Mouse (Mus musculus): ENCODE data around the gene Slc38a1. TPM values are rescaled to one million over a fixed set of nuclear protein-coding genes. Genes with fewer than 3 reads are reported as not detected.
A peak's percentile ranks its signal among the peaks of the same experiment; 100 is the strongest.

Slc38a1 gene
- total and polyA plus RNA-seq, 2 experiments from 2014 or later = 82.6 to 115 TPM

DNA sequence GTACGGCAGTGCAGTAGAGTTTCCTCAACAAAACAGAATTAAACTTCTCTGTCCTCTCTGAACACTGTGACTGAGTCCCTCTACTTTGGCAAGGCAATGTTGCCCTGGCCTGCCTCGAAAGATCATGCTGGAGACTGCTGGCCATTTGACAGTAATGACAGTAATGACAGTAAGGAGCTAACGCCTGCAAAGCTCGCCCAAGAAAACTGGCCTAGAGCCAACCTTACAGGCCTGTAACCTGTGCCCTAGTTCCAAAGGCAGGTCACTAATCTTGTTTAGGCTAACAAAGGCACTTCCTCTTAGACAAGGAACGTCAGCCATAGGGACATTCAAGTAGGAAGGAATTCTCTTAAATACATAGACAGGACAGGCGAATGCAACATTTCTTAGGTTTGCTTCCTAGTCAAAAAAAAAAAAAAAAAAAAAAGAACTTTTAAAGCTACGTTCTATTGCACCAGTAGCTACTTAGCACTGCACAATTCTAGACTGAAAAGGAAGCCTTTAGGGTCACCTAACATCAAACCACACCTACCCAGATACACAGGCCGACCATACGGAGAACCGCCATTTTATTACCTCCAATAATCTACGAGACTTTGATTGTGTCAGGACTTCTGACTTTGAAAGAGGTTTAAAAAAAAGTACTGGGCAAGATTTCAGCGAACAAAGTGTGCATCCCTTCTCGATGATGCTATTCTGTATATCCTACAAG, 74.3 kb downstream of the Slc38a1 start:
- ATAC-seq (no peak), DNase-seq (ENCODE audit: low spot score) (peak; percentile 33)
- Histone ChIP-seq H3K36me3 (ENCODE audit: insufficient read depth, low read length) (no peaks in the 10 kb centered on the region), H3K9me3 (ENCODE audit: low read length) (no peaks in the 10 kb centered on the region), H3K27me3 (ENCODE audit: insufficient read depth, low read length) (no peaks in the 10 kb centered on the region), H3K4me3 (ENCODE audit: low read length) (no peak overlapping the region), H3K9ac (replicated peaks; ENCODE audit: low read length) (no peak overlapping the region), H3K27ac (no peak overlapping the region), H3K4me1 (ENCODE audit: insufficient read depth, low read length) (no peaks in the 10 kb centered on the region), H3K4me2 (ENCODE audit: low read depth, low read length) (no peak overlapping the region)
- no peak for TF ChIP-seq CTCF (IDR thresholded peaks at IDR 0.05; ENCODE audit: low read depth)
- 71% methylated on average over 13 of the region's 13 CpGs for WGBS

DNA sequence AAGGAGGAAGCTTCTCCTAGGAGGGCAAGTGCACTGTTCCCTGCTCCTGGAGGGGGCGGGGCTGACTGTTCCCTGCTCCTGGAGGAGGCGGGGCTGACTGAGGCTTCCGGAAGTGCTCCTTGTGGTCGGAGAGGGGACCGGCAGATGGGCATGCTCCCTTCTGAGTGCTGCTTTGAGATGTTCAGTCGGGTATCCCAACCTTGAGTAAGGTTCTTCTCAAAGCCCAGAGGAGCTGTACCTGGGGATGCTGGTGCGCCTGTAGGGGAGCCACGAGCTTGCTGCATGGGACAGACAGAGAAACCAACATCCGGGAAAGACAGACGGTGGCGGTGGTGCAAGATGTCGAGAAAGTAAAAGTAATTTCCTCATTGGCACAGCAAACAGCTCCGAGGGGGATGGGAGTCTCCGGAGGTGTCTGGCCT, 75.9 kb downstream of the Slc38a1 start:
- Histone ChIP-seq H3K4me1 (ENCODE audit: insufficient read depth, low read length) (no peaks in the 10 kb centered on the region), H3K9ac (replicated peaks; ENCODE audit: low read length) (no peak overlapping the region), H3K27ac (no peak overlapping the region), H3K27me3 (ENCODE audit: insufficient read depth, low read length) (no peaks in the 10 kb centered on the region), H3K9me3 (ENCODE audit: low read length) (no peaks in the 10 kb centered on the region), H3K36me3 (ENCODE audit: insufficient read depth, low read length) (no peaks in the 10 kb centered on the region), H3K4me3 (ENCODE audit: low read length) (peak overlapping the region; percentile 11; the same call in 1 of the 2 replicates), H3K4me2 (ENCODE audit: low read depth, low read length) (peak overlapping the region; percentile 50)
- peak; percentile 39 for TF ChIP-seq CTCF (IDR thresholded peaks at IDR 0.05; ENCODE audit: low read depth)
- 13% methylated on average over 14 of the region's 14 CpGs for WGBS
- DNase-seq (ENCODE audit: low spot score) (peak; percentile 27), ATAC-seq (no peak)

DNA sequence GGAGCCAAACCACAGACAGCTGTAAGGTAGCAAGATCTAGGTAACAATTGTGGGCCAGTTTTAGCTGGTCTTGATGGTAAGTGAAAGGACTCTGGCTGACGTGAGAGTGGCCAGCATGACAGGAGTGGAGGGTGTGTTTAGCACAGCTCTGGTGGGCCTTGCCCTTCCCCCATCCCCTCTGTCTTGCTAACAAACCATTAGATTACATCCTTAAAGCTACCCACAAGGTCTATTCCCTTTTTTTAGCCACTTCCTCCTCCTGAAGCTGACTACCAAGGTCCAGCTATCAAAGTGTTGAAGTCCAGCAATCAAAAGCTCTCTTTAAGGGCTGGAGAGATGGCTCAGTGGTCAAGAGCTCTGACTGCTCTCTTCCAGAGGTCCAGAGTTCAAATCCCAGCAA, 78.9 kb downstream of the Slc38a1 start:
- Histone ChIP-seq H3K4me1 (ENCODE audit: insufficient read depth, low read length) (no peaks in the 10 kb centered on the region), H3K36me3 (ENCODE audit: insufficient read depth, low read length) (no peaks in the 10 kb centered on the region), H3K4me2 (ENCODE audit: low read depth, low read length) (no peak overlapping the region), H3K4me3 (ENCODE audit: low read length) (no peak overlapping the region), H3K27me3 (ENCODE audit: insufficient read depth, low read length) (no peaks in the 10 kb centered on the region), H3K9me3 (ENCODE audit: low read length) (no peaks in the 10 kb centered on the region), H3K27ac (no peak overlapping the region), H3K9ac (replicated peaks; ENCODE audit: low read length) (no peak overlapping the region)
- TF ChIP-seq CTCF (IDR thresholded peaks at IDR 0.05; ENCODE audit: low read depth) = no peak
- DNase-seq (ENCODE audit: low spot score) (no peak), ATAC-seq (no peak)
- 72% methylated on average over 1 of the region's 1 CpGs for WGBS

DNA sequence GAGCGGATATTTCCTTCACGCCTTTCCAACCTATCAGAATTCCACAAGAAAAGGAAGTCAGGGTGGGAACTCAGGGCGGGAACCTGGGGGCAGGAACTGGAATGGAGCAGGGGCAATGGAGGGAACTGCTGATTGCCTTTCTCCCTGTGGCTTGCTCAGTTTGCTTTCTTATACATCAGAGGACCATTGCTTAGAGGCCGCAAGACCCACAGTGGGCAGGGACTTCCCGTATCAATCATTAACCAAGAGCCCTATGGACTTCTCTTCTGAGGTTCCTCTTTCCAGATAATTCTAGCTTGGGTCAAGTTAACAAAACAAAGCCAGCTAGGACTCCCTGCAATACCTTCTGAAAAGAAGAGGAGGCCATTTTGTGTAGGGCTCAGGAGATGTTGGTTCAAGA, 80.2 kb downstream of the Slc38a1 start:
- Histone ChIP-seq H3K4me1 (ENCODE audit: insufficient read depth, low read length) (no peaks in the 10 kb centered on the region), H3K9me3 (ENCODE audit: low read length) (no peaks in the 10 kb centered on the region), H3K27me3 (ENCODE audit: insufficient read depth, low read length) (no peaks in the 10 kb centered on the region), H3K36me3 (ENCODE audit: insufficient read depth, low read length) (no peaks in the 10 kb centered on the region), H3K27ac (no peak overlapping the region), H3K9ac (replicated peaks; ENCODE audit: low read length) (no peak overlapping the region), H3K4me3 (ENCODE audit: low read length) (no peak overlapping the region), H3K4me2 (ENCODE audit: low read depth, low read length) (no peak overlapping the region)
- 91% methylated on average over 5 of the region's 5 CpGs for WGBS
- TF ChIP-seq CTCF (IDR thresholded peaks at IDR 0.05; ENCODE audit: low read depth) = no peak
- DNase-seq (ENCODE audit: low spot score) (no peak), ATAC-seq (no peak)

DNA sequence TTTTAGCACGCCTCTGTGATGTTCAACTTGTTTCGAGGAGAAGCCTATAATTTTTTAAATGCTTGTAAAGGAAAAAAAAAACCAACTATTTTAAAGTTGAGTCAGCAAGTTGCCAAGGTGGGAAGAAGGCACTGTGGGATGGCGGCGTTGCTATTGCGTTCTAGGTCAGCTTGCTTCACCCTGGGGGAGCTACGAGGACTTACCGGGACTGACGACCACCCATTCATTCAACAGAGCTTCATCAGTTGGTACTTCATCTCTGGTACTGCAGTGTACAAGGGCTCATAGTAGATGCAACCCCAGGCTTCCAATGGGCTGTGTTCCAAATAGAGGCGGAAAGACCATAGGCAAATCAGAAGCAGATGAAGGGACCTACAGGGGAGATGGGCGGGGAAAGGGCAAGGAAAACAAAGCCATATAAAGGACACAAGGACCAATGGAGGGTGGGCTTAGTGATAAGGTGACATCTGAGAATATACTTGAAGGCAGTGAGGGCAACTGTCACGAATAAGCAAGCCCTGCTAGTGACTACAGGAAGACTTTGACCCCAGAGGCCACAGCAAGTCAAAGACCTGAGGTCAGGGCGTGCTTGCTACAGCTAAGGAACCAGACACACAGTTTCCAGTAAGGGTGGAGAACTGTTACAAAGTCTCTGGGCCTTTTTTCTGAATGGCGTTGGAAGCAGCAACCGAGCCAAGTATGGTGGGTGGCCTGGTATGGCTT, 82.0 kb downstream of the Slc38a1 start:
- no peak for TF ChIP-seq CTCF (IDR thresholded peaks at IDR 0.05; ENCODE audit: low read depth)
- ATAC-seq = no peak
- Histone ChIP-seq H3K27me3 (ENCODE audit: insufficient read depth, low read length) (no peaks in the 10 kb centered on the region), H3K4me3 (ENCODE audit: low read length) (no peak overlapping the region), H3K27ac (no peak overlapping the region), H3K9me3 (ENCODE audit: low read length) (no peaks in the 10 kb centered on the region), H3K9ac (replicated peaks; ENCODE audit: low read length) (no peak overlapping the region), H3K4me2 (ENCODE audit: low read depth, low read length) (no peak overlapping the region), H3K36me3 (ENCODE audit: insufficient read depth, low read length) (no peaks in the 10 kb centered on the region), H3K4me1 (ENCODE audit: insufficient read depth, low read length) (no peaks in the 10 kb centered on the region)
- DNase-seq (ENCODE audit: low spot score) = no peak
- WGBS = 92% methylated on average over 14 of the region's 14 CpGs

DNA sequence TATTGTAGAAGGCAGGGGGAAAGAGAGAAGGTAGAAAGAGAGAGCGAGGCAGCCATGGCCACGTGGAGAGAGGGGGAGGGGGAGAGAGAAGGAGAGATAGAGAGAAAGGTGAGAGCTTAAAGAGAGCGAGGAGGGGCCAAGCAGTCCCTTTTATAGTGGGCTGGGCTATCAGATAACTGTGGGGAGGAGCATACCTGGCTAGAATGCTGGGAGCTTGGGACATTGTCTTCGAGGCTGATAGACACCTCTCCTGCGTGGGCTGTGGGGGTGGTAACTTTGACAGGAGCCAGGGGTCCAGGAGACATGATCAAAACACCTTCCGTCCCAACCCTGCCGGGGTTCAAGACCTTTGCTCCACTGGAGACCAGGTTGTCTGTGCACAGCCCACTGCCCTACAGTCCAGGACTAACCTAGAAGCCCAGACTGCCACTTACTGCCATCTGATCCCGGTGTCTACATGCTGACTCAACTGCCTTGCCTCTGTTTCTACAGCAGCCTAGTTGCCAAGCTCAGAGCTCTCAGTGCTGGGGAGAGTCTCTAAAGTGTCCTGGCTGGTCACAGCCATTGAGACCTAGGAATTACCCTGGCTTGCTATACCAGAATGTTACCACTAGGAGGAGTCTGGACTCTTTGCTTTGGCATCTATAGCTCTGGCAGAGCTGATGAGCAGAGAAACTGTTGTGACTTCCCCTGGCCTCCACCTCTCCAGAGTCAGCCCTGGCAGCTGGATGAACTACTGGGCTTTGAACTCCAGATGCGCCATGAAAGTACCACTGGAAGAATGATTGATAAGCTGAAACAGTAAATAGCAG, 90.9 kb downstream of the Slc38a1 start:
- peak; percentile 95 for TF ChIP-seq CTCF (IDR thresholded peaks at IDR 0.05; ENCODE audit: low read depth)
- Histone ChIP-seq H3K27me3 (ENCODE audit: insufficient read depth, low read length) (no peaks in the 10 kb centered on the region), H3K36me3 (ENCODE audit: insufficient read depth, low read length) (no peaks in the 10 kb centered on the region), H3K9ac (replicated peaks; ENCODE audit: low read length) (no peak overlapping the region), H3K4me1 (ENCODE audit: insufficient read depth, low read length) (no peaks in the 10 kb centered on the region), H3K4me2 (ENCODE audit: low read depth, low read length) (no peak overlapping the region), H3K9me3 (ENCODE audit: low read length) (no peaks in the 10 kb centered on the region), H3K4me3 (ENCODE audit: low read length) (no peak overlapping the region), H3K27ac (no peak overlapping the region)
- peak; percentile 88 for DNase-seq (ENCODE audit: low spot score)
- 65% methylated on average over 9 of the region's 9 CpGs for WGBS
- peak; percentile 65 for ATAC-seq
